Mouse (Mus musculus) CH12.LX (cell line): ENCODE data around the gene Pde4b. TPM values are rescaled to one million over a fixed set of nuclear protein-coding genes. Genes with fewer than 3 reads are reported as not detected.

Source experiments
- DNase-seq: peaks from one replicate; pipeline ENCODE4 v3.0.0-alpha.2; 2013; ENCODE audit errors: extremely low read depth
- H3K27ac ChIP-seq: 2 replicates; pipeline ENCODE4 v1.5.1; 2012; ENCODE audit warnings: low read depth, mild to moderate bottlenecking, control low read depth, moderate library complexity; ENCODE audit not compliant: insufficient read depth
- H3K27me3 ChIP-seq: replicated peaks from 2 replicates; pipeline ENCODE3; 2012; ENCODE audit warnings: inconsistent platforms
- H3K36me3 ChIP-seq, 2 experiments: replicated peaks in 1 of 2; 2 replicates each; pipeline versions ENCODE3 to v1.6.1; 2012; ENCODE audit warnings: inconsistent platforms in 1 of 2, low read length in 1 of 2, mild to moderate bottlenecking in 1 of 2, mixed read lengths in 1 of 2, moderate library complexity in 1 of 2; ENCODE audit not compliant: control insufficient read depth in 1 of 2, insufficient read depth in 1 of 2
- H3K4me1 ChIP-seq, 2 experiments: 2 replicates each; pipeline ENCODE4 v1.6.1; 2012; ENCODE audit warnings: inconsistent platforms in 1 of 2, moderate library complexity in 1 of 2; ENCODE audit not compliant: insufficient read depth in 2 of 2, control insufficient read depth in 1 of 2
- H3K4me2 ChIP-seq: 2 replicates; pipeline ENCODE4 v1.6.1; 2012; ENCODE audit warnings: low read depth, mild to moderate bottlenecking, control low read depth; ENCODE audit not compliant: poor library complexity, insufficient read depth, severe bottlenecking
- H3K4me3 ChIP-seq, 3 experiments: fragments of 150-350 bp in 1 of 3; sonication (generic) in 1 of 3; replicated peaks in 1 of 3; 2 replicates each; pipeline versions ENCODE3 to v1.5.1; 2011 to 2012; ENCODE audit warnings: low read depth in 2 of 3, low read length in 2 of 3, mild to moderate bottlenecking in 2 of 3, moderate library complexity in 2 of 3, control low read depth in 1 of 3, improper control_type of control experiment in 1 of 3, inconsistent platforms in 1 of 3, mixed read lengths in 1 of 3; ENCODE audit not compliant: poor library complexity in 1 of 3
- H3K79me2 ChIP-seq: replicated peaks from 2 replicates; pipeline ENCODE4 v1.6.1; 2012; ENCODE audit warnings: mild to moderate bottlenecking, moderate library complexity; ENCODE audit not compliant: control insufficient read depth, poor library complexity, insufficient read depth, severe bottlenecking; ENCODE audit errors: extremely low read depth
- H3K9ac ChIP-seq: 2 replicates; pipeline ENCODE4 v1.6.1; 2012; ENCODE audit warnings: low read depth, mild to moderate bottlenecking, control low read depth, moderate library complexity; ENCODE audit not compliant: insufficient read depth
- H3K9me3 ChIP-seq: replicated peaks from 2 replicates; pipeline ENCODE3; 2012; ENCODE audit warnings: low read length, inconsistent platforms, mixed read lengths
- BHLHE40 ChIP-seq: IDR thresholded peaks from 2 replicates; pipeline ENCODE4 v1.6.1; 2011; ENCODE audit warnings: mild to moderate bottlenecking, low read depth, low read length, improper control_type of control experiment
- CHD2 ChIP-seq: IDR thresholded peaks from 2 replicates; pipeline ENCODE4 v1.6.1; 2011; ENCODE audit warnings: low read length, improper control_type of control experiment
- CTCF ChIP-seq, 2 experiments: IDR thresholded peaks in 1 of 2; conservative IDR thresholded peaks in 1 of 2; 2 replicates each; pipeline ENCODE4 v1.5.1; 2011 to 2012; ENCODE audit warnings: low read depth in 2 of 2, low read length in 2 of 2, improper control_type of control experiment in 1 of 2, inconsistent platforms in 1 of 2, mild to moderate bottlenecking in 1 of 2, moderate library complexity in 1 of 2
- ELF1 ChIP-seq: IDR thresholded peaks from 2 replicates; pipeline ENCODE4 v1.6.1; 2014; ENCODE audit warnings: low read depth, mild to moderate bottlenecking, inconsistent platforms, low read length, improper control_type of control experiment
- EP300 ChIP-seq: IDR thresholded peaks from 2 replicates; pipeline ENCODE4 v1.6.1; 2011; ENCODE audit warnings: low read length, improper control_type of control experiment
- ETS1 ChIP-seq: conservative IDR thresholded peaks from 2 replicates; pipeline ENCODE4 v1.6.1; 2012; ENCODE audit warnings: low read depth, mild to moderate bottlenecking, inconsistent platforms, low read length, improper control_type of control experiment, moderate library complexity
- IRF4 ChIP-seq: IDR thresholded peaks from 2 replicates; pipeline ENCODE4 v1.6.1; 2014; ENCODE audit warnings: low read depth, mild to moderate bottlenecking, inconsistent platforms, low read length, improper control_type of control experiment
- JUN ChIP-seq: IDR thresholded peaks from 2 replicates; pipeline ENCODE4 v1.6.1; 2011; ENCODE audit warnings: low read depth, mild to moderate bottlenecking, low read length, improper control_type of control experiment, moderate library complexity; ENCODE audit not compliant: insufficient read depth
- JUND ChIP-seq: conservative IDR thresholded peaks from 2 replicates; pipeline ENCODE4 v1.6.1; 2011; ENCODE audit warnings: low read depth, low read length, improper control_type of control experiment
- KAT2A ChIP-seq: IDR thresholded peaks from 2 replicates; pipeline ENCODE4 v1.6.1; 2012; ENCODE audit warnings: low read length, improper control_type of control experiment, inconsistent platforms; ENCODE audit not compliant: insufficient replicate concordance
- MAFK ChIP-seq: IDR thresholded peaks from 2 replicates; pipeline ENCODE4 v1.6.1; 2011; ENCODE audit warnings: low read length, improper control_type of control experiment; ENCODE audit not compliant: insufficient replicate concordance
- MAX ChIP-seq: IDR thresholded peaks from 2 replicates; pipeline ENCODE4 v1.6.1; 2011; ENCODE audit warnings: low read length, improper control_type of control experiment
- MAZ ChIP-seq: IDR thresholded peaks from 2 replicates; pipeline ENCODE4 v1.6.1; 2012; ENCODE audit warnings: low read depth, mild to moderate bottlenecking, inconsistent platforms, low read length, improper control_type of control experiment, moderate library complexity
- MEF2A ChIP-seq: IDR thresholded peaks from 2 replicates; pipeline ENCODE4 v1.6.1; 2014; ENCODE audit warnings: low read depth, mild to moderate bottlenecking, inconsistent platforms, low read length, improper control_type of control experiment, borderline replicate concordance
- MXI1 ChIP-seq: IDR thresholded peaks from 2 replicates; pipeline ENCODE4 v1.6.1; 2011; ENCODE audit warnings: mild to moderate bottlenecking, low read depth, low read length, improper control_type of control experiment
- NELFE ChIP-seq: IDR thresholded peaks from 2 replicates; pipeline ENCODE4 v1.6.1; 2011; ENCODE audit warnings: low read depth, low read length, improper control_type of control experiment
- NRF1 ChIP-seq: IDR thresholded peaks from 2 replicates; pipeline ENCODE4 v1.6.1; 2014; ENCODE audit warnings: low read depth, mild to moderate bottlenecking, inconsistent platforms, low read length, improper control_type of control experiment, moderate library complexity
- POLR2AphosphoS2 ChIP-seq: IDR thresholded peaks from 2 replicates; pipeline ENCODE4 v1.6.1; 2011; ENCODE audit warnings: low read depth, low read length, improper control_type of control experiment
- RAD21 ChIP-seq: IDR thresholded peaks from 2 replicates; pipeline ENCODE4 v1.6.1; 2011; ENCODE audit warnings: low read depth, mild to moderate bottlenecking, low read length, improper control_type of control experiment, moderate library complexity
- RCOR1 ChIP-seq: conservative IDR thresholded peaks from 2 replicates; pipeline ENCODE4 v1.6.1; 2012; ENCODE audit warnings: low read depth, mild to moderate bottlenecking, inconsistent platforms, low read length, improper control_type of control experiment
- SIN3A ChIP-seq: IDR thresholded peaks from 2 replicates; pipeline ENCODE4 v1.6.1; 2012; ENCODE audit warnings: low read length, improper control_type of control experiment, inconsistent platforms
- SMC3 ChIP-seq: IDR thresholded peaks from 2 replicates; pipeline ENCODE4 v1.6.1; 2011; ENCODE audit warnings: low read depth, low read length, improper control_type of control experiment
- TBP ChIP-seq: conservative IDR thresholded peaks from 2 replicates; pipeline ENCODE4 v1.6.1; 2011; ENCODE audit warnings: low read depth, low read length, improper control_type of control experiment
- USF1 ChIP-seq: IDR thresholded peaks from 2 replicates; pipeline ENCODE4 v1.6.1; 2014; ENCODE audit warnings: low read depth, mild to moderate bottlenecking, inconsistent platforms, low read length, improper control_type of control experiment
- USF2 ChIP-seq: conservative IDR thresholded peaks from 2 replicates; pipeline ENCODE4 v1.6.1; 2011; ENCODE audit warnings: low read depth, low read length, improper control_type of control experiment
- ZKSCAN1 ChIP-seq: IDR thresholded peaks from 2 replicates; pipeline ENCODE4 v1.6.1; 2012; ENCODE audit warnings: low read depth, inconsistent platforms, low read length, improper control_type of control experiment, borderline replicate concordance
- ZNF384 ChIP-seq: IDR thresholded peaks from 2 replicates; pipeline ENCODE4 v1.6.1; 2012; ENCODE audit warnings: low read depth, low read length, improper control_type of control experiment, inconsistent platforms
- dilution Hi-C: fragments of 300-500 bp; cut with MboI; formaldehyde crosslinking; loops from 2 replicates; pipeline ENCODE4 v1.14.3; 2020; ENCODE audit warnings: low sequenced_read_pairs; ENCODE audit not compliant: extremely low pct_unique_long_range_greater_than_20kb, extremely low pct_ligation_motif_present
- in situ Hi-C: fragments of 300-500 bp; cut with MboI; formaldehyde crosslinking; loops from 3 replicates; pipeline ENCODE4 v1.14.3; 2019; ENCODE audit warnings: low sequenced_read_pairs, low pct_ligation_motif_present, low pct_unique_long_range_greater_than_20kb, mixed read lengths
- polyA plus RNA-seq: library from polyadenylated mRNA; unstranded; fragments of >175 nt; gene quantifications from 2 replicates; pipeline ENCODE4 v1.2.1, GENCODE M21; 2012; ENCODE audit warnings: low read depth; ENCODE audit not compliant: insufficient read length
- total RNA-seq, 2 experiments: library from RNA; depleted of rRNA; stranded (reverse); fragments of 300-350 nt in 1 of 2; fragments of >200 nt in 1 of 2; gene quantifications; 2 replicates each; pipeline ENCODE4 v1.2.3; 2012 to 2014

Gene Pde4b
- total and polyA plus RNA-seq, 3 experiments, result 9.6 to 24.2 (median 21.8) TPM

GRCm38 (mm10) chr4:102446160-102446945, 359.0 kb downstream of the Pde4b start:
- in situ Hi-C loops, result no loop called here
- Histone ChIP-seq H3K36me3 (no peaks in the 10 kb centered on the region), H3K4me3 (no peak overlapping the region), H3K79me2 (no peaks in the 10 kb centered on the region), H3K4me1 (no peaks in the 10 kb centered on the region), H3K4me2 (no peak overlapping the region), H3K9ac (no peak overlapping the region), H3K9me3 (no peaks in the 10 kb centered on the region), H3K27me3 (no peaks in the 10 kb centered on the region), H3K27ac (no peak overlapping the region)
- dilution Hi-C loops, result no loop called here
- DNase-seq, result no peak
- no peak for TF ChIP-seq MEF2A
- no peak for TF ChIP-seq SMC3
- TF ChIP-seq CHD2, result no peak
- no peak for TF ChIP-seq ZNF384
- no peak for TF ChIP-seq ZKSCAN1
- no peak for TF ChIP-seq BHLHE40
- no peak for TF ChIP-seq ETS1
- TF ChIP-seq NRF1, result no peak
- TF ChIP-seq MAX, result no peak
- no peak for TF ChIP-seq JUN
- no peak for TF ChIP-seq JUND
- no peak for TF ChIP-seq MXI1
- no peak for TF ChIP-seq USF1
- no peak for TF ChIP-seq MAZ
- TF ChIP-seq EP300, result no peak
- no peak for TF ChIP-seq ELF1
- TF ChIP-seq TBP, result no peak

GRCm38 (mm10) chr4:102456426-102456825, 369.1 kb downstream of the Pde4b start:
- Histone ChIP-seq H3K4me3 (no peak overlapping the region), H3K27me3 (peaks cover 2% of the 10 kb centered on the region), H3K9ac (no peak overlapping the region), H3K27ac (no peak overlapping the region), H3K9me3 (no peaks in the 10 kb centered on the region), H3K4me1 (peaks cover 0 to 2% of the 10 kb centered on the region in 2 experiments; a peak in 1 of 4 replicates), H3K79me2 (no peaks in the 10 kb centered on the region), H3K36me3 (no peaks in the 10 kb centered on the region), H3K4me2 (no peak overlapping the region)
- dilution Hi-C loops (no loop called here), in situ Hi-C loops (no loop called here)
- no peak for DNase-seq
- TF ChIP-seq RCOR1 (no peak), IRF4 (no peak), NRF1 (no peak), RAD21 (no peak), MEF2A (no peak), JUND (no peak), KAT2A (no peak), JUN (no peak), SIN3A (no peak), SMC3 (no peak), MAFK (no peak), USF2 (no peak), ELF1 (no peak), EP300 (no peak), NELFE (no peak), CTCF (conservative IDR thresholded peaks at IDR 0.05 in 1 of 2, IDR thresholded peaks at IDR 0.05 in 1 of 2; ENCODE audit: low read depth in 2 of 2, low read length in 2 of 2) (no peak), POLR2AphosphoS2 (no peak)
